Mouse (Mus musculus): ENCODE measurements at regions not wholly inside any gene's neighbourhood (a gene's known extent, or its start where the extent isn't known, plus 50 kb on each side); places are given as distances from the start of the nearest gene placed in this dataset.

DNA sequence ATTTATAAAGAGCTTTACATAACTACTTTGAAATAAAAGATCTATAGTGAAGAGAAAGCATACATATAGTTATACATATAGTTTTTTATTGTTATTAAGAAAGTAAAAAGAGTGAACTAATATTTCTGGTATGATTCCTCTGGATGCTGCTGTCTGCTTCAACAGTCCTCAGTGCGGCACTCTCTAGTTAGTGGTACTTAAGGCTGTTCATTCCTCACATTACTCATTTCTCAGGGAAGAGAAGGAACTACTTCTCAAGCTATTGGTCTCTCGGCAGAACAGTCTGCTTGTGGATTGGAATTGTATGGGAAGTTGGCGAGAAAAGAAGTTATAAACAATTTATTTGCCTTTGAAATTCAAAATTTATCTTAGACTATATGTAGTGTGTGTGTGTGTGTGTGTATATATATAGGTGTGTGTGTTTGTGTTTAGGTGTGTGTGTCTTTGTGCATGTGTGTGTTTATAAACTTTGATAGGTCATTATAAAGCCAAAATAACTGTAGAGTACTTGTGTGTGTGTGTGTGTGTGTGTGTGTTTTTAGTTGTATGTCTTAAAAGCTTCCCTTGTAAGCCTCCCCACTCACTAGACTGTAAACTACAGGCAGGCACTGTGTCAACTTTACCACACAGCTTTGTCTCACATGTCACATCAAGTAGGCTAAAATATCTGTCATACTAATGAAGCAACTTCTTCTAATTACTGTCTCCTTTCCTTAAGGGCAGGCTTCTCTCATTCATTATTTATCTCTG lies 185.2 kb downstream of the Sucnr1 start:
- Histone ChIP-seq H3K4me3 (ENCODE audit: insufficient read depth, low read depth, low read length) (no peak overlapping the region), H3K4me1 (ENCODE audit: control insufficient read depth, insufficient read depth, low read length) (no peaks in the 10 kb centered on the region), H3K27ac (ENCODE audit: insufficient read depth, low read depth, low read length) (no peak overlapping the region)
- 93% methylated on average over 3 of the region's 3 CpGs for WGBS
- TF ChIP-seq CTCF (IDR thresholded peaks at IDR 0.05; ENCODE audit: insufficient read depth, low read depth, low read length), result no peak
- no peak for TF ChIP-seq POLR2A (IDR thresholded peaks at IDR 0.05; ENCODE audit: insufficient read depth, low read depth, low read length)

- TF ChIP-seq POLR2A (IDR thresholded peaks at IDR 0.05; ENCODE audit: insufficient read depth, low read depth, low read length), result no peak
- TF ChIP-seq CTCF (IDR thresholded peaks at IDR 0.05; ENCODE audit: insufficient read depth, low read depth, low read length), result no peak
- H3K27ac ChIP-seq (ENCODE audit: insufficient read depth, low read depth, low read length), result no peak overlapping the region
- no peaks in the 10 kb centered on the region for H3K4me1 ChIP-seq (ENCODE audit: control insufficient read depth, insufficient read depth, low read length)
- H3K4me3 ChIP-seq (ENCODE audit: insufficient read depth, low read depth, low read length), result no peak overlapping the region
These were observed 185.9 kb downstream of the Sucnr1 start for GRCm38 (mm10) chr3:60267416-60268174.

DNA sequence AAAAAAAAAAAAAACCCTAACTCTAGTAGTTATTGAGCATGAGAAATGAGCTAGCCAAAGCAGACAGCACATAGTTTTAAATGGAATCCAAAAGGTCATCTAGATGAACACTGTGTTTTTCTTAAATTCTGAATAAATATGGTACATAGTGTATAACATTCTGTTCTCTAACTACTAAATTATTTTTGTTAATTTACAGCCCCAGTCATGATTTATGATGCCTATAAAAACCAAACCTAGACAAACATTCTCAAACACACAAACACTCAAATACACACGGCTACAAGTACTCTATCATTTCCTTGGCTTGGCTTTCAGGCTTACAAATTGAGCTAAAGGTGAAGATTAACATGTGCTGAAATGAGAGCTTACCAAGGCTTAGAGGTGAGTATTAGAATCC lies 188.8 kb downstream of the Sucnr1 start:
- H3K4me1 ChIP-seq (ENCODE audit: control insufficient read depth, insufficient read depth, low read length), result no peaks in the 10 kb centered on the region
- 95% methylated on average over 1 of the region's 1 CpGs for WGBS

GRCm38 (mm10) chr3:60273744-60274143 lies 192.1 kb downstream of the Sucnr1 start:
- Histone ChIP-seq H3K4me1 (ENCODE audit: control insufficient read depth, insufficient read depth, low read length) (no peaks in the 10 kb centered on the region), H3K4me3 (ENCODE audit: insufficient read depth, low read depth, low read length) (no peak overlapping the region), H3K27ac (ENCODE audit: insufficient read depth, low read depth, low read length) (no peak overlapping the region)
- WGBS, result 26% methylated on average over 1 of the region's 1 CpGs
- TF ChIP-seq POLR2A (IDR thresholded peaks at IDR 0.05; ENCODE audit: insufficient read depth, low read depth, low read length) (no peak), CTCF (IDR thresholded peaks at IDR 0.05; ENCODE audit: insufficient read depth, low read depth, low read length) (no peak)

More for the DNA sequence above, 188.8 kb downstream of the Sucnr1 start:
- Histone ChIP-seq H3K27ac (ENCODE audit: insufficient read depth, low read depth, low read length) (no peak overlapping the region), H3K4me3 (ENCODE audit: insufficient read depth, low read depth, low read length) (no peak overlapping the region)
- no peak for TF ChIP-seq CTCF (IDR thresholded peaks at IDR 0.05; ENCODE audit: insufficient read depth, low read depth, low read length)
- TF ChIP-seq POLR2A (IDR thresholded peaks at IDR 0.05; ENCODE audit: insufficient read depth, low read depth, low read length), result no peak

- no peak overlapping the region for H3K27ac ChIP-seq (ENCODE audit: insufficient read depth, low read depth, low read length)
- TF ChIP-seq CTCF (IDR thresholded peaks at IDR 0.05; ENCODE audit: insufficient read depth, low read depth, low read length), result no peak
- no peak for TF ChIP-seq POLR2A (IDR thresholded peaks at IDR 0.05; ENCODE audit: insufficient read depth, low read depth, low read length)
- 93% methylated on average over 6 of the region's 6 CpGs for WGBS
- no peaks in the 10 kb centered on the region for H3K4me1 ChIP-seq (ENCODE audit: control insufficient read depth, insufficient read depth, low read length)
- no peak overlapping the region for H3K4me3 ChIP-seq (ENCODE audit: insufficient read depth, low read depth, low read length)
These were observed 193.7 kb downstream of the Sucnr1 start for GRCm38 (mm10) chr3:60275249-60275838.

DNA sequence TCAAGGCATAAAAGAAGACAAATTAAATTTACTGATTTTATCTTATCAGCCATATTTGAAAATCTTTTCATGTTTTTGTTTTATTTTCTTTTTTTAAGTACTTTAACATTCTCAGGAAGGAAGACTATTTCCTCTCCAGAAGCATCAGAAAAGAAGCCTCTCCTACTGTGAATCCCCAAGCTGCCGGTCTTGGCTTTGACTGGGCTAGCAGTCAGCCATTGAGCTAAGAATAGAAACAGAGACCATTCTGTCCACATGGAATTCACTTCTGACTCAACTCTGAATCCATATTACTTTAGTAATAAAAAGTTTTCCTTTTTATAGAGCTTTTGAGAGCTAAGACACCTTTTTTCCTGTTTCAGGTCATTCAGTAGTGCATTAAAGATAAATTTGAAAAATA lies 194.8 kb upstream of the Mbnl1 start:
- Histone ChIP-seq H3K4me1 (ENCODE audit: control insufficient read depth, insufficient read depth, low read length) (no peaks in the 10 kb centered on the region), H3K4me3 (ENCODE audit: insufficient read depth, low read depth, low read length) (no peak overlapping the region), H3K27ac (ENCODE audit: insufficient read depth, low read depth, low read length) (no peak overlapping the region)
- 77% methylated on average over 1 of the region's 1 CpGs for WGBS
- TF ChIP-seq POLR2A (IDR thresholded peaks at IDR 0.05; ENCODE audit: insufficient read depth, low read depth, low read length) (no peak), CTCF (IDR thresholded peaks at IDR 0.05; ENCODE audit: insufficient read depth, low read depth, low read length) (no peak)

DNA sequence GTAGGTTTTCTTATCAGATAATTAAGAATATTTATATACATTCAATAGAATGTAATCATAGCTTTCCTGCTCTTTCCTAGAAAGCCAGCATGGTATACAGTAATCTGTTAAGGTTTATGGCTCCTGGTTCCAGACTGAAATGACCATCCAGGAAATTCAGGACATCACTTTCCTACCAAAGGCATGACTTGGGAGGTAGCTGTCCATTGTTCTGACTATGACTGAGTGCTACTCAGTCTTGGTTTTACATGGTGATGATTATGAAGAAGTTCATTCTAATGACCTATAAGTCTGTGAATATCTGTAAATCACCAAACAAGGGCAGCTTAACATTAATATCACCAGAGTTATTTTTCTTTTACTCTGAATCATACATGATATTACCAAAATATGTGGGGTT lies 191.4 kb upstream of the Mbnl1 start:
- Histone ChIP-seq H3K4me1 (ENCODE audit: control insufficient read depth, insufficient read depth, low read length) (no peaks in the 10 kb centered on the region), H3K27ac (ENCODE audit: insufficient read depth, low read depth, low read length) (no peak overlapping the region), H3K4me3 (ENCODE audit: insufficient read depth, low read depth, low read length) (no peak overlapping the region)
- TF ChIP-seq CTCF (IDR thresholded peaks at IDR 0.05; ENCODE audit: insufficient read depth, low read depth, low read length) (no peak), POLR2A (IDR thresholded peaks at IDR 0.05; ENCODE audit: insufficient read depth, low read depth, low read length) (no peak)

GRCm38 (mm10) chr3:60281959-60282495 lies 190.6 kb upstream of the Mbnl1 start:
- Histone ChIP-seq H3K4me3 (ENCODE audit: insufficient read depth, low read depth, low read length) (no peak overlapping the region), H3K27ac (ENCODE audit: insufficient read depth, low read depth, low read length) (no peak overlapping the region), H3K4me1 (ENCODE audit: control insufficient read depth, insufficient read depth, low read length) (no peaks in the 10 kb centered on the region)
- TF ChIP-seq CTCF (IDR thresholded peaks at IDR 0.05; ENCODE audit: insufficient read depth, low read depth, low read length), result no peak
- TF ChIP-seq POLR2A (IDR thresholded peaks at IDR 0.05; ENCODE audit: insufficient read depth, low read depth, low read length), result no peak
- WGBS, result 76% methylated on average over 3 of the region's 3 CpGs

GRCm38 (mm10) chr3:60292142-60292541 lies 180.5 kb upstream of the Mbnl1 start:
- no peak overlapping the region for H3K27ac ChIP-seq (ENCODE audit: insufficient read depth, low read depth, low read length)
- no peak overlapping the region for H3K4me3 ChIP-seq (ENCODE audit: insufficient read depth, low read depth, low read length)
- H3K4me1 ChIP-seq (ENCODE audit: control insufficient read depth, insufficient read depth, low read length), result no peaks in the 10 kb centered on the region
- TF ChIP-seq CTCF (IDR thresholded peaks at IDR 0.05; ENCODE audit: insufficient read depth, low read depth, low read length) (no peak), POLR2A (IDR thresholded peaks at IDR 0.05; ENCODE audit: insufficient read depth, low read depth, low read length) (no peak)
- WGBS, result 78% methylated on average over 2 of the region's 2 CpGs

Data from olfactory bulb, adult 2 months (tissue).